Mouse (Mus musculus): ENCODE results near the gene Alkbh2. TPM values are rescaled to one million over a fixed set of nuclear protein-coding genes. Genes with fewer than 3 reads are reported as not detected.
A peak's percentile ranks its signal among the peaks of the same experiment; 100 is the strongest.

Alkbh2 gene
- total and polyA plus RNA-seq, 3 experiments, result 15.2 to 22.6 TPM; not detected in 1

- no peak for TF ChIP-seq UBTF (IDR thresholded peaks at IDR 0.05; ENCODE audit: borderline replicate concordance, insufficient read depth, low read depth, low read length)
- TF ChIP-seq NELFE (IDR thresholded peaks at IDR 0.05; ENCODE audit: low read depth, low read length), result no peak
- no peak for TF ChIP-seq TCF12 (IDR thresholded peaks at IDR 0.05; ENCODE audit: low read depth, low read length)
- TF ChIP-seq ZMIZ1 (IDR thresholded peaks at IDR 0.05; ENCODE audit: low read depth, low read length), result no peak
- TF ChIP-seq CHD2 (IDR thresholded peaks at IDR 0.05; ENCODE audit: low read length), result no peak
- TF ChIP-seq SMC3 (IDR thresholded peaks at IDR 0.05; ENCODE audit: low read depth, low read length), result no peak
- no peak for TF ChIP-seq HCFC1 (IDR thresholded peaks at IDR 0.05; ENCODE audit: low read depth, low read length)
- no peak for TF ChIP-seq EP300 (IDR thresholded peaks at IDR 0.05; ENCODE audit: low read depth in 1 of 2, low read length in 2 of 2)
- no peak for TF ChIP-seq RAD21 (IDR thresholded peaks at IDR 0.05; ENCODE audit: low read depth, low read length)
- no peak for TF ChIP-seq POLR2AphosphoS5 (IDR thresholded peaks at IDR 0.05; ENCODE audit: borderline replicate concordance, low read depth, low read length)
- no peak for TF ChIP-seq BHLHE40 (IDR thresholded peaks at IDR 0.05; ENCODE audit: borderline replicate concordance, low read depth, low read length)
- TF ChIP-seq ETS1 (IDR thresholded peaks at IDR 0.05; ENCODE audit: low read depth, low read length), result no peak
- Histone ChIP-seq H3K4me1 (ENCODE audit: control insufficient read depth in 1 of 2, insufficient read depth in 2 of 2, low read length in 2 of 2) (peaks cover 8 to 28% of the 10 kb centered on the region in 2 experiments), H3K27ac (ENCODE audit: control insufficient read depth, low read depth, low read length) (no peak overlapping the region), H3K9me3 (replicated peaks; ENCODE audit: insufficient read depth, low read length) (no peaks in the 10 kb centered on the region), H3K9ac (ENCODE audit: control insufficient read depth, low read depth, low read length, poor library complexity, severe bottlenecking) (no peak overlapping the region), H3K4me3 (ENCODE audit: control insufficient read depth in 1 of 2, insufficient read depth in 1 of 2, low read depth in 2 of 2, low read length in 2 of 2) (no peak overlapping the region), H3K27me3 (ENCODE audit: control insufficient read depth in 1 of 2, insufficient read depth in 2 of 2, low read length in 2 of 2) (no peaks in the 10 kb centered on the region), H3K79me2 (ENCODE audit: control insufficient read depth, insufficient read depth, low read length, poor library complexity) (peaks cover 3% of the 10 kb centered on the region; the same call in 1 of the 2 replicates), H3K36me3 (ENCODE audit: control insufficient read depth in 1 of 2, insufficient read depth in 2 of 2, low read length in 2 of 2) (peaks cover 0 to 18% of the 10 kb centered on the region in 2 experiments; a peak in 2 of 4 replicates)
- no peak for DNase-seq (ENCODE audit: low read depth, low spot score)
These were observed 4.8 kb upstream of the Alkbh2 start for GRCm38 (mm10) chr5:114132841-114133240.

GRCm38 (mm10) chr5:114131521-114131840 is 3.5 kb upstream of the Alkbh2 start:
- H3K4me1 ChIP-seq (ENCODE audit: control insufficient read depth in 1 of 2, insufficient read depth in 2 of 2, low read length in 2 of 2), result peaks cover 8 to 32% of the 10 kb centered on the region in 2 experiments
- H3K27me3 ChIP-seq (ENCODE audit: control insufficient read depth in 1 of 2, insufficient read depth in 2 of 2, low read length in 2 of 2), result no peaks in the 10 kb centered on the region
- no peaks in the 10 kb centered on the region for H3K9me3 ChIP-seq (replicated peaks; ENCODE audit: insufficient read depth, low read length)
- peaks cover 3% of the 10 kb centered on the region; the same call in 1 of the 2 replicates for H3K79me2 ChIP-seq (ENCODE audit: control insufficient read depth, insufficient read depth, low read length, poor library complexity)
- H3K36me3 ChIP-seq (ENCODE audit: control insufficient read depth in 1 of 2, insufficient read depth in 2 of 2, low read length in 2 of 2), result peaks cover 0 to 21% of the 10 kb centered on the region in 2 experiments; a peak in 2 of 4 replicates
- DNase-seq (ENCODE audit: low read depth, low spot score), result peak; percentile 86
- peak overlapping the region; percentile 55 to 73 for H3K4me3 ChIP-seq (ENCODE audit: control insufficient read depth in 1 of 2, insufficient read depth in 1 of 2, low read depth in 2 of 2, low read length in 2 of 2)
- H3K27ac ChIP-seq (ENCODE audit: control insufficient read depth, low read depth, low read length), result peak overlapping the region; percentile 58
- TF ChIP-seq TBP (IDR thresholded peaks at IDR 0.05; ENCODE audit: low read depth, low read length) (no peak), MAZ (IDR thresholded peaks at IDR 0.05; ENCODE audit: low read depth, low read length) (no peak), NRF1 (IDR thresholded peaks at IDR 0.05; ENCODE audit: insufficient read depth, low read depth, low read length, poor library complexity, severe bottlenecking) (no peak), EP300 (IDR thresholded peaks at IDR 0.05; ENCODE audit: low read depth in 1 of 2, low read length in 2 of 2) (no peak), ETS1 (IDR thresholded peaks at IDR 0.05; ENCODE audit: low read depth, low read length) (peak; percentile 14; the same call in 1 of the 2 replicates), ELF1 (IDR thresholded peaks at IDR 0.05; ENCODE audit: low read depth, low read length) (no peak), POLR2AphosphoS5 (IDR thresholded peaks at IDR 0.05; ENCODE audit: borderline replicate concordance, low read depth, low read length) (no peak), USF1 (IDR thresholded peaks at IDR 0.05; ENCODE audit: low read depth, low read length) (peak; percentile 89), USF2 (IDR thresholded peaks at IDR 0.05; ENCODE audit: borderline replicate concordance in 1 of 2, insufficient read depth in 1 of 2, low read depth in 1 of 2, low read length in 2 of 2) (peak in 1 of 2 experiments; percentile 55; a peak in 1 of 4 replicates)
- peak overlapping the region; percentile 84 for H3K9ac ChIP-seq (ENCODE audit: control insufficient read depth, low read depth, low read length, poor library complexity, severe bottlenecking)

All from MEL (cell line).